Mouse (Mus musculus) urinary bladder, postnatal 14 days (tissue): Measurements from ENCODE around the gene D2hgdh.
"Not testable (repeated sequence)": the region's sequence is repeated elsewhere in the genome, so short reads cannot be mapped to it uniquely, and the experiment has no call there.

ENCODE experiments used
- DNase-seq: peaks from one replicate; pipeline ENCODE4 v3.0.0; 2021; ENCODE audit warnings: low spot score

The D2hgdh gene

GRCm38 (mm10) chr1:93826540-93826835 is 1.8 kb downstream of the D2hgdh start:
- no peak for DNase-seq

GRCm38 (mm10) chr1:93832754-93833360 is 8.1 kb downstream of the D2hgdh start:
- DNase-seq = not testable (repeated sequence)

- no peak for DNase-seq
Measured at GRCm38 (mm10) chr1:93834671-93835150, 10.0 kb downstream of the D2hgdh start.

GRCm38 (mm10) chr1:93835211-93835610 is 10.5 kb downstream of the D2hgdh start:
- DNase-seq = no peak

GRCm38 (mm10) chr1:93835876-93836531 is 11.3 kb downstream of the D2hgdh start:
- no peak for DNase-seq

GRCm38 (mm10) chr1:93836532-93836913 is 11.8 kb downstream of the D2hgdh start:
- no peak for DNase-seq

- no peak for DNase-seq
Measured at GRCm38 (mm10) chr1:93837335-93837734, 12.6 kb downstream of the D2hgdh start.

GRCm38 (mm10) chr1:93838569-93838968 is 13.9 kb downstream of the D2hgdh start:
- DNase-seq = not testable (repeated sequence)

GRCm38 (mm10) chr1:93845766-93846366 is 21.2 kb downstream of the D2hgdh start:
- DNase-seq = not testable (repeated sequence)

- DNase-seq = not testable (repeated sequence)
Measured at GRCm38 (mm10) chr1:93855790-93856189, 31.1 kb downstream of the D2hgdh start.

GRCm38 (mm10) chr1:93857370-93857769 is 32.7 kb downstream of the D2hgdh start:
- DNase-seq = no peak

- no peak for DNase-seq
Measured at GRCm38 (mm10) chr1:93857991-93858390, 33.3 kb downstream of the D2hgdh start.

- DNase-seq = no peak
Measured at GRCm38 (mm10) chr1:93859619-93860018, 34.9 kb downstream of the D2hgdh start.

GRCm38 (mm10) chr1:93861048-93861447 is 36.3 kb downstream of the D2hgdh start, which contains the start of gene Gal3st2:
Gene Gal3st2 (plus strand): TSS chr1:93861306.
- not testable (repeated sequence) for DNase-seq

GRCm38 (mm10) chr1:93871594-93872105 is 46.9 kb downstream of the D2hgdh start:
- DNase-seq = not testable (repeated sequence)

- not testable (repeated sequence) for DNase-seq
Measured at GRCm38 (mm10) chr1:93874405-93874804, 49.7 kb downstream of the D2hgdh start.

- not testable (repeated sequence) for DNase-seq
Measured at GRCm38 (mm10) chr1:93881778-93882177, 57.1 kb downstream of the D2hgdh start.

- DNase-seq = not testable (repeated sequence)
Measured at GRCm38 (mm10) chr1:93890936-93891335, 66.2 kb downstream of the D2hgdh start.

- DNase-seq = not testable (repeated sequence)
Measured at GRCm38 (mm10) chr1:93897395-93897794, 72.7 kb downstream of the D2hgdh start.

- not testable (repeated sequence) for DNase-seq
Measured at GRCm38 (mm10) chr1:93901291-93901690, 76.6 kb downstream of the D2hgdh start.
